8 mouse cellular contexts compared by ENCODE assay signal in genomic region chr10:81420191-81420767, GRCm38 (mm10). TPM values are rescaled to one million over a fixed set of nuclear protein-coding genes. Genes with fewer than 3 reads are reported as not detected.
A peak's percentile ranks its signal among the peaks of the same experiment; 100 is the strongest.
DNase-seq lines count a peak whose midpoint lies in the region; ATAC-seq lines count a peak whose summit lies in the region.

No protein-coding gene starts in this region.

- H3K27ac ChIP-seq in liver, embryonic 12.5 days: no peak overlapping the region
- no peak overlapping the region for H3K27ac ChIP-seq in limb, embryonic 12.5 days
- no peak overlapping the region for H3K27ac ChIP-seq in forebrain, embryonic 16.5 days (ENCODE audit: low read length)
- H3K27ac ChIP-seq in hindbrain, embryonic 12.5 days: no peak overlapping the region

- DNase-seq in liver: peak; percentile 4
- DNase-seq in adrenal gland, adult (ENCODE audit: inconsistent age in 2 of 2, low spot score in 1 of 2): peak; percentile 89 to 90
- DNase-seq in cerebellum, adult 9-10 months: peak; percentile 75
- no peak for DNase-seq in B cell, adult 2 months

- WGBS in liver, embryonic 12.5 days (ENCODE audit: insufficient replicate concordance): 73% methylated on average over 40 of the region's 40 CpGs
- WGBS in limb, embryonic 12.5 days: 84% methylated on average over 40 of the region's 40 CpGs
- 89% methylated on average over 40 of the region's 40 CpGs for WGBS in forebrain, embryonic 16.5 days
- 86% methylated on average over 40 of the region's 40 CpGs for WGBS in hindbrain, embryonic 12.5 days

- H3K4me2 ChIP-seq in liver, embryonic 12.5 days: no peak overlapping the region
- H3K4me2 ChIP-seq in limb, embryonic 12.5 days: no peak overlapping the region
- no peak overlapping the region for H3K4me2 ChIP-seq in forebrain, embryonic 16.5 days (ENCODE audit: low read length)
- no peak overlapping the region for H3K4me2 ChIP-seq in hindbrain, embryonic 12.5 days (replicated peaks)

- peaks cover 8% of the 10 kb centered on the region; the same call in 1 of the 2 replicates for H3K36me3 ChIP-seq in liver, embryonic 12.5 days
- H3K36me3 ChIP-seq in limb, embryonic 12.5 days: peaks cover 14% of the 10 kb centered on the region
- no peaks in the 10 kb centered on the region for H3K36me3 ChIP-seq in forebrain, embryonic 16.5 days (ENCODE audit: control insufficient read depth, insufficient read depth)
- H3K36me3 ChIP-seq in hindbrain, embryonic 12.5 days: peaks cover 5% of the 10 kb centered on the region

- no peak overlapping the region for H3K4me3 ChIP-seq in liver, embryonic 12.5 days
- H3K4me3 ChIP-seq in limb, embryonic 12.5 days (replicated peaks): peak overlapping the region; percentile 2; the same call in 1 of the 2 replicates
- no peak overlapping the region for H3K4me3 ChIP-seq in forebrain, embryonic 16.5 days (replicated peaks; ENCODE audit: low read length)
- H3K4me3 ChIP-seq in hindbrain, embryonic 12.5 days: no peak overlapping the region

- no peak overlapping the region for H3K9ac ChIP-seq in liver, embryonic 12.5 days
- no peak overlapping the region for H3K9ac ChIP-seq in limb, embryonic 12.5 days (replicated peaks)
- no peak overlapping the region for H3K9ac ChIP-seq in forebrain, embryonic 16.5 days (replicated peaks; ENCODE audit: low read depth, low read length)
- no peak overlapping the region for H3K9ac ChIP-seq in hindbrain, embryonic 12.5 days

- peaks cover 55% of the 10 kb centered on the region for H3K4me1 ChIP-seq in liver, embryonic 12.5 days
- H3K4me1 ChIP-seq in limb, embryonic 12.5 days (replicated peaks): peaks cover 55% of the 10 kb centered on the region
- peaks cover 41% of the 10 kb centered on the region for H3K4me1 ChIP-seq in forebrain, embryonic 16.5 days (replicated peaks; ENCODE audit: control insufficient read depth, insufficient read depth, low read length)
- peaks cover 50% of the 10 kb centered on the region for H3K4me1 ChIP-seq in hindbrain, embryonic 12.5 days

- no peak for ATAC-seq in liver, embryonic 12.5 days
- no peak for ATAC-seq in limb, embryonic 12.5 days (ENCODE audit: insufficient number of reproducible peaks, insufficient read depth, low FRiP score, low TSS enrichment, low read depth)
- ATAC-seq in forebrain, embryonic 16.5 days: no peak
- ATAC-seq in hindbrain, embryonic 12.5 days (ENCODE audit: low FRiP score): no peak

- peaks cover 82% of the 10 kb centered on the region for H3K27me3 ChIP-seq in liver, embryonic 12.5 days (replicated peaks)
- H3K27me3 ChIP-seq in limb, embryonic 12.5 days: peaks cover 36% of the 10 kb centered on the region
- no peaks in the 10 kb centered on the region for H3K27me3 ChIP-seq in forebrain, embryonic 16.5 days (replicated peaks; ENCODE audit: control insufficient read depth, insufficient read depth, low read length)
- peaks cover 34% of the 10 kb centered on the region for H3K27me3 ChIP-seq in hindbrain, embryonic 12.5 days

- H3K9me3 ChIP-seq in liver, embryonic 12.5 days (replicated peaks): no peaks in the 10 kb centered on the region
- H3K9me3 ChIP-seq in limb, embryonic 12.5 days: no peaks in the 10 kb centered on the region
- H3K9me3 ChIP-seq in forebrain, embryonic 16.5 days (ENCODE audit: control insufficient read depth, low read length): no peaks in the 10 kb centered on the region
- no peaks in the 10 kb centered on the region for H3K9me3 ChIP-seq in hindbrain, embryonic 12.5 days (replicated peaks)

RNA-seq across cellular contexts. Expression of gene Smim24, which starts 27.4 kb away (rescaled TPM):
- polyA plus RNA-seq in liver, embryonic 12.5 days (2016; fragmentation: Nextera tagmentation; extraction: Ambion mirVana): 1.8 TPM in 2 replicates
- polyA plus RNA-seq in limb, embryonic 12.5 days (2016; fragmentation: Nextera tagmentation; extraction: Ambion mirVana): 2.9 and 3.0 TPM in 2 replicates
- polyA plus RNA-seq in forebrain, embryonic 16.5 days (2015; fragmentation: Nextera tagmentation; extraction: Ambion mirVana): 1.2 and 1.8 TPM in 2 replicates
- polyA plus RNA-seq in hindbrain, embryonic 12.5 days (2016; fragmentation: Nextera tagmentation; extraction: Ambion mirVana): 1.9 and 2.7 TPM in 2 replicates

RNA-seq across cellular contexts. Expression of gene Gm48552, which starts 31.5 kb away (rescaled TPM):
- polyA plus RNA-seq in liver, embryonic 12.5 days (2016; fragmentation: Nextera tagmentation; extraction: Ambion mirVana): 0.71 and 0.98 TPM in 2 replicates
- polyA plus RNA-seq in limb, embryonic 12.5 days (2016; fragmentation: Nextera tagmentation; extraction: Ambion mirVana): 1.1 and 3.1 TPM in 2 replicates
- 1.0 and 2.2 TPM in 2 replicates for polyA plus RNA-seq in forebrain, embryonic 16.5 days (2015; fragmentation: Nextera tagmentation; extraction: Ambion mirVana)
- polyA plus RNA-seq in hindbrain, embryonic 12.5 days (2016; fragmentation: Nextera tagmentation; extraction: Ambion mirVana): 1.1 and 2.4 TPM in 2 replicates

RNA-seq across cellular contexts. Expression of gene Nfic, which starts 35.2 kb away (rescaled TPM):
- polyA plus RNA-seq in liver, embryonic 12.5 days (2016; fragmentation: Nextera tagmentation; extraction: Ambion mirVana): 10.1 and 10.2 TPM in 2 replicates
- 30.8 and 31.1 TPM in 2 replicates for polyA plus RNA-seq in limb, embryonic 12.5 days (2016; fragmentation: Nextera tagmentation; extraction: Ambion mirVana)
- polyA plus RNA-seq in forebrain, embryonic 16.5 days (2015; fragmentation: Nextera tagmentation; extraction: Ambion mirVana): 25.4 and 27.0 TPM in 2 replicates
- polyA plus RNA-seq in hindbrain, embryonic 12.5 days (2016; fragmentation: Nextera tagmentation; extraction: Ambion mirVana): 30.9 and 31.5 TPM in 2 replicates

RNA-seq across cellular contexts. Expression of gene Gm48551, which starts 36.0 kb away (rescaled TPM):
- polyA plus RNA-seq in liver, embryonic 12.5 days (2016; fragmentation: Nextera tagmentation; extraction: Ambion mirVana): 0.68 and 1.2 TPM in 2 replicates
- polyA plus RNA-seq in limb, embryonic 12.5 days (2016; fragmentation: Nextera tagmentation; extraction: Ambion mirVana): 3.3 and 3.8 TPM in 2 replicates
- polyA plus RNA-seq in forebrain, embryonic 16.5 days (2015; fragmentation: Nextera tagmentation; extraction: Ambion mirVana): 6.2 and 8.8 TPM in 2 replicates
- polyA plus RNA-seq in hindbrain, embryonic 12.5 days (2016; fragmentation: Nextera tagmentation; extraction: Ambion mirVana): 5.7 and 5.9 TPM in 2 replicates

RNA-seq across cellular contexts. Expression of gene Dohh, which starts 36.1 kb away (rescaled TPM):
- polyA plus RNA-seq in liver, embryonic 12.5 days (2016; fragmentation: Nextera tagmentation; extraction: Ambion mirVana): 70.0 and 74.5 TPM in 2 replicates
- polyA plus RNA-seq in limb, embryonic 12.5 days (2016; fragmentation: Nextera tagmentation; extraction: Ambion mirVana): 71.9 and 74.6 TPM in 2 replicates
- polyA plus RNA-seq in forebrain, embryonic 16.5 days (2015; fragmentation: Nextera tagmentation; extraction: Ambion mirVana): 86.0 and 91.0 TPM in 2 replicates
- 62.7 and 67.5 TPM in 2 replicates for polyA plus RNA-seq in hindbrain, embryonic 12.5 days (2016; fragmentation: Nextera tagmentation; extraction: Ambion mirVana)

Comparison
In these comparisons a context has a peak if more than half of its experiments do, and no peak if none do; other contexts are left out.
1. DNase-seq: peak in liver (single experiment), adrenal gland, adult (2 of 2) and cerebellum, adult 9-10 months (single experiment); none in B cell, adult 2 months (0 of 2).